Mouse (Mus musculus) limb, embryonic 10.5 days (tissue): Measurements from ENCODE around the gene Mus81. TPM values are rescaled to one million over a fixed set of nuclear protein-coding genes. Genes with fewer than 3 reads are reported as not detected.

Experiments used
- DNase-seq: peaks from one replicate; pipeline ENCODE4 v3.0.0-alpha.2; 2017; ENCODE audit warnings: low spot score
- H3K27ac ChIP-seq: fragments of 300-500 bp; sonication (generic); 2 replicates; pipeline ENCODE4 v1.5.1; 2016; ENCODE audit warnings: mild to moderate bottlenecking
- H3K27me3 ChIP-seq: fragments of 300-500 bp; sonication (generic); 2 replicates; pipeline ENCODE4 v1.6.1; 2016; ENCODE audit warnings: low read depth, mild to moderate bottlenecking; ENCODE audit not compliant: poor library complexity, severe bottlenecking
- H3K36me3 ChIP-seq: fragments of 300-500 bp; sonication (generic); 2 replicates; pipeline ENCODE4 v1.6.1; 2016; ENCODE audit warnings: mild to moderate bottlenecking, moderate library complexity
- H3K4me1 ChIP-seq: fragments of 300-500 bp; sonication (generic); 2 replicates; pipeline ENCODE4 v1.6.1; 2016
- H3K4me3 ChIP-seq: fragments of 300-500 bp; sonication (generic); 2 replicates; pipeline ENCODE4 v1.5.1; 2016; ENCODE audit warnings: mild to moderate bottlenecking, moderate library complexity
- H3K9me3 ChIP-seq: fragments of 300-500 bp; sonication (generic); replicated peaks from 2 replicates; pipeline ENCODE4 v1.6.1; 2016; ENCODE audit warnings: mild to moderate bottlenecking
- WGBS: fragments of 180-500 bp; shearing (Covaris S2); methylation state at CpG from one replicate; pipeline ENCODE4 v1.1.7; 2016; 5-methylcytosine and 5-hydroxymethylcytosine counted together
- polyA plus RNA-seq: library from polyadenylated mRNA; unstranded; fragments of >200 nt; fragmentation: Nextera tagmentation; extraction: Ambion mirVana; gene quantifications from 2 replicates; pipeline ENCODE4 v1.2.1, GENCODE M21; 2016

Mus81 gene
- polyA plus RNA-seq, 1 experiment from 2014 or later = 40.4 TPM

DNA sequence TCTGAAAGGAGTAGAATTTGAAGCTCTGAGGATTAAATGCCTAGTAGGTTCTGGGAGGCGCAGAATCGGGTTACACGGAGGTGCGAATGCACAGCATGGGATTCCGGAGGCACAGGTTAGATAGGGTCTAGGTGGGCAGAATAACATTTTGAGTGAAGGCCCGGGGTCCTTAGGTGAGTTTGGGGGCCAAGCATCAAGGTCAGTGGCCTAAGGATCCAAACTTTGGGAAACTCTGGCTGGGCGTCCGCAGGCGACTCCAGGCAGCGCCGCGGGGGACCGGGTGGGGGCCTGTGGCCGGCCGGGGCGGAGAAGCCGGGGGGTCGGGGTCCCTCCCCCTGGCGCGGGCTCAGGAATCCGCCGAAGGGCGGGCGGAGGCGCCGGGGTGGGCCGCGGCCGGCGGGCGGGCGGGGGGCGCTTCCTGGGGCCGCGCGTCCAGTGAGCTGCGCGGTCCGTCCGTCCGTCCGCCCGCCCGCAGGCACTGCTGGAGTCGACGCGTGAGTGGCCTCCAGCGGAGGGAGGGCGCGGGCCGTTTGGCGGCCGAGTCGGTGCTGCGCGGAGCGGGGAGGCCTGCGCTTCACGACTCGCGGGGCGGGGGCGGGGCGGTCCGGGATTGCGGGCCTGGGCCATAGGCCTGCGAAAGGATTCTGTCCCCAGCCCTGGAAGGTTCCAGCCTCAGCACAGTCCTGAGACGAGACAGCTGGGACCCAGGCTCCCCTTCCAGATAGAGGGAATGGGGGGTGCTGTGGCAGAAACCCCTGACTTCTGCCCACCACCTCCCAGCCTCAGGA lies 13.7 kb downstream of the Mus81 start:
- Histone ChIP-seq H3K27me3 (no peaks in the 10 kb centered on the region), H3K36me3 (peaks cover 40% of the 10 kb centered on the region), H3K9me3 (no peaks in the 10 kb centered on the region), H3K27ac (peak overlapping the region; percentile 97), H3K4me3 (peak overlapping the region; percentile 83), H3K4me1 (peaks cover 38% of the 10 kb centered on the region)
- peak; percentile 68 for DNase-seq
- WGBS = 1% methylated on average over 68 of the region's 68 CpGs

DNA sequence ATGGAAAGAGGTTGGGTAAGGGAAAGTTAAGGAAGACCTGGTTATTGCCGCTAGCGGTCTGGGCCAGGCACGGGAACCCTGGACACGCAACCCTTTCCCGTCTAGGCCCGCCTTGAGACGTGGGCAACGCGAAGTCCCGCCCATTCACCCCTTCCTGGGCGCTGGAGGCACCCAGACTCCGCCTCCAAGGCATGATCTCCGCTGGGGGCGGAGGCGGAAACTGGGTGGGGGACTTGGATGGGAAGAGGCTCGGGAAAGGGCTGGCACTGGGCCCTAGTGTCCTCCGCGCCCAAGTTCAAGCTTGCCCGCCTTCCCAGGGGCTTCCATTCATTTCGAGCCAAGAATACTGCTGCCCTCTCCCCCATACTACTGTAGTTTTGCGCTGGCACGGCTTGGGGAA lies 14.5 kb downstream of the Mus81 start, which contains the start of gene Efemp2:
Gene Efemp2 (plus strand): TSS at position 235 of the 400 bp plus-strand sequence.
- WGBS = under 1% methylated on average over 22 of the region's 22 CpGs
- Histone ChIP-seq H3K4me1 (peaks cover 38% of the 10 kb centered on the region), H3K4me3 (peak within 1 kb of the TSS; percentile 83), H3K27ac (peak within 1 kb of the TSS; percentile 97), H3K27me3 (no peaks in the 10 kb centered on the region), H3K9me3 (no peaks in the 10 kb centered on the region), H3K36me3 (peaks cover 33% of the 10 kb centered on the region)
- peak; percentile 76 for DNase-seq

DNA sequence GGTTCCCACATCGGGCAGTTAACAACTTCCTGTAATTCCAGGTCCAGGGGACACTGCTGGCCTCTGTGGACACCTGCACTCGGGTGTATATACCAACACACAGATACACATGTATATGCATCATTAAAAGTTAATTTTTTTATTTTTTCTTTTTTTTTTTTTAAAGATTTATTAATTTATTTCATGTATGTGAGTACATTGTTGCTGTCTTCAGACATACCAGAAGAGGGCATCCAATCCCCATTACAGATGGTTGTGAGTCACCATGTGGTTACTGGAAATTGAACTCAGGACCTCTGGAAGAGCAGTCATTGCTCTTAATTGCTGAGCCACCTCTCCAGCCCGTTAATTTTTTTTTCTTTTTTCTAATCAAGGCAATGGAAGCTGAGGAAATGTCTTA lies 15.3 kb downstream of the Mus81 start:
- H3K36me3 ChIP-seq = peaks cover 29% of the 10 kb centered on the region
- WGBS = 80% methylated on average over 3 of the region's 3 CpGs
- no peaks in the 10 kb centered on the region for H3K9me3 ChIP-seq
- H3K4me3 ChIP-seq = 0 out of 2 replicates have a peak overlapping the region, but pooled peaks have one; percentile 83
- no peaks in the 10 kb centered on the region for H3K27me3 ChIP-seq
- no peak for DNase-seq
- H3K4me1 ChIP-seq = peaks cover 38% of the 10 kb centered on the region
- H3K27ac ChIP-seq = no peak overlapping the region

DNA sequence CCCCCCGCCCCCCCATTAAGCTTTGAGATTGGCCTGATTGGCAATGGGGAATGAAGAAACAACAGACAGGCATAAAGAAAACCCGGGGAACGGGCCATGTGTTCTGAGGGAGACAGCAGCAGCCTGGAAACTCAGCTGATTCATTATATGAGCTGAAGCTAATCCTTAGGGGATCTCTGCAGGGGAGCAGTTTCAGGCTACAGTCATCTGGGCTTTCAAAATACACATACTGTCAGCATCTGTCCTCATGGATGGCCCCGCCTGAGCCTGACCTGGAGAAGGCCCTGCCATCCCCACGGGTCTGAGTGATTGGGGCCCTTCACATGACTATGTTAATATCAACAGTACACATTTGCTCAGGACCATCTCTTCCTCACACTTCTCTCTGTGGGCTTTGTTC lies 16.4 kb downstream of the Mus81 start:
- Histone ChIP-seq H3K9me3 (no peaks in the 10 kb centered on the region), H3K27me3 (no peaks in the 10 kb centered on the region), H3K4me3 (no peak overlapping the region), H3K36me3 (peaks cover 29% of the 10 kb centered on the region), H3K27ac (no peak overlapping the region), H3K4me1 (peaks cover 35% of the 10 kb centered on the region)
- DNase-seq = no peak
- WGBS = 64% methylated on average over 5 of the region's 5 CpGs

DNA sequence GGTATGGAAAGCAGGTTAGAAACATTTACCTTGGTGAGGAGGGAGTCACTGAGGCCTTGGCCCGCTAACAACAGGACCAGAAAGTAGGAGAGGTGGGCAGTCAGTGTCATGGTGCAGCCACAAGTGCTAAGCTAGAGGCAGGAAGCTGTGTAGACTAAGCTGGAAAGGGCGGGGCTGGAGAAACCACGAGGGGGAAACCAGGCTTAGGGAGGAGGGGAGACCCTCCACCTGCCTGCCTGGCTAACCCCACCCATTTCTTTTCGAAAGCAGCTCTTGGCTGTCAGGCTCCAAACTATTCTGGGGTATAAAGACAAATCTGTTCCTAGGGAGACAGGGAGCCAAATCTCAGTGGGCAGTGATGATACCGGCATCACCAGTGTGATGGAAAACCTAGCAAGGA lies 19.8 kb downstream of the Mus81 start, which contains the start of gene Ctsw:
Gene Ctsw (minus strand): TSS at position 134 of the 400 bp plus-strand sequence.
- H3K27me3 ChIP-seq = no peaks in the 10 kb centered on the region
- no peak within 1 kb of the TSS for H3K4me3 ChIP-seq
- H3K4me1 ChIP-seq = peaks cover 13% of the 10 kb centered on the region
- no peaks in the 10 kb centered on the region for H3K9me3 ChIP-seq
- no peak within 1 kb of the TSS for H3K27ac ChIP-seq
- DNase-seq = no peak
- peaks cover 50% of the 10 kb centered on the region for H3K36me3 ChIP-seq
- WGBS = 60% methylated on average over 5 of the region's 5 CpGs

DNA sequence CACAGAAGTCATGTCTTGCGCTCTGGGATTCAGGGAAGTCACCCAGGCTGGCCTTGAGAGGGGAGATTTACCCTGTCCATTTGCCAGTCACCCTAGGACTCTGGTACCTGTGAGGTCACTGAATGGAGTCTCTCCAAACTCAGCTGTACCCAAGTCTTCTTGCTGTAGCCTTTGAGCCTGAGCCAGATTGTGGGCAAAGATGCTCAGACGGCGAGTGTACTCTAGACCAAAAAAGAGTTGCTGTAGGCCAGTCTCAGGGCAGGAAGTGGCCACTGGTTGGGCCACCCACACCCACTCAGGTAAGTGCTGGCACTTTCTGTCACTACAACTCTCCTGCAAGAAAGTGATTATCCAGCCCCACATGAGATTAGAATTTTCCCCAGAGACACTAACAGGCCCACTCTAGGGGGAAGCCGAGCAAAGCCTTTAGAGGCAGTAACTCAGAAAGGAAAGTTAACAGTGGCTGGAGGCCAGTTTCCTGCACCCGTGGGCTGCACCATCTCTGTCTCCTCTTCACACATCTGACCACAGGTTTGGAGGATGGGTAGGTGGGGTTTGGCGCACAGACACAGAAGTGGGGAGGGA lies 21.2 kb downstream of the Mus81 start:
- H3K4me1 ChIP-seq = peaks cover 9% of the 10 kb centered on the region
- no peak overlapping the region for H3K4me3 ChIP-seq
- no peak overlapping the region for H3K27ac ChIP-seq
- WGBS = 95% methylated on average over 6 of the region's 6 CpGs
- peaks cover 64% of the 10 kb centered on the region for H3K36me3 ChIP-seq
- no peaks in the 10 kb centered on the region for H3K9me3 ChIP-seq
- DNase-seq = no peak
- H3K27me3 ChIP-seq = no peaks in the 10 kb centered on the region

DNA sequence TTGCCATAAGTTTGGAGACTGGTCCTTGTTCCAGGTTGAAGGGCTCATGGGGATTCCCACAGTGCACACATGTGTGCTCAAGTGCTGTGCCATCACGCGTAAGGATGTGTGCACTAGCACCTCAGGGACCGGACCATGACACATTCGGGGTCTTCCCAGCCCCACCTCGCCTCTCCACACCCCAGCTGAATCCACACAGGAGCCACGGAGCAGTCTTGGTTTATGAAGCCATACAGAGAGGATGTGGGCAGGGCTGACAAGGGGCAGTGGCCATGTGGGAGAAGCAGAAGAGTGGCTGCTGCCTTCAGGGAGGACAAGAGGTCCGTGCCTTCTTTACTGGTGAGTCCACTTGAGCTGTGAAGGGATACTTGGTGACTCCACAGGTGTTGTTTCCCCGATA lies 23.2 kb downstream of the Mus81 start:
- Histone ChIP-seq H3K36me3 (peaks cover 70% of the 10 kb centered on the region), H3K9me3 (no peaks in the 10 kb centered on the region), H3K4me1 (peaks cover 23% of the 10 kb centered on the region), H3K27me3 (no peaks in the 10 kb centered on the region), H3K4me3 (no peak overlapping the region), H3K27ac (no peak overlapping the region)
- DNase-seq = no peak
- 94% methylated on average over 8 of the region's 8 CpGs for WGBS

DNA sequence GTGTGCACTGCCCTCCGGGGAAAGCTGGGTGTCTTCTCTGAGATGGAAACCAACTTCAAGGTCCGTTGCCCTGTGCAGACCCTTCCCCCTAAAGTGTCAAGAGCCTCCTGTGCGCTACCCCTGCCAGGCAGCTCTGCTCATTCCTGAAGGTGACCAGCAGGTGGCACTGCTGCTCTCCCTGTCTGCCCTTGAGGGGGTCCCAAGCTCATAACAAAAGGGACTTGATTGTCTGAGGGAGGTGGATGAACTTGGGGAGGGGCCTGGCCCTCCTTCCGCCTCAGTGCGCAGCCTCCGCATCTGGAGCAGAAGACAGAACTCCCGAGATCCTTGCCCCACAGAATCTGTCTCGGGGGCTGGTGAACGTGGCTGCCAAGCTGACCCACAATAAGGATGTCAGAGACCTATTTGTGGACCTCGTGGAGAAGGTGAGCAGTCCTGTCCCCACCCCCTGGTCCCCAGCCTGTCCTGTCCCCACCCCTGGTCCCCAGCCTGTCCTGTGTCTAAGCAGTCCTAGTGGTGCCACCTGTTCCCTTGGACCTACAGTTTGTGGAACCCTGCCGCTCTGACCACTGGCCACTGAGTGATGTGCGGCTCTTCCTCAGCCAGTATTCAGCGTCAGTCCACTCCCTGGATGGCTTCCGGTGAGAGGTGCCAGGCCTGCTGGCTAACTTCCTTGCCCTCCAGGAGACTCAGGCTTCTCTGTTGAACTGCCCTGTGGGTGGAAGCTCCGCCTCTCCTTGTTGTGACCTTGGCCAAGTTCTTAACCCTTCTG lies 24.2 kb downstream of the Mus81 start:
- peaks cover 70% of the 10 kb centered on the region for H3K36me3 ChIP-seq
- H3K27ac ChIP-seq = peak overlapping the region; percentile 87
- WGBS = 64% methylated on average over 15 of the region's 15 CpGs
- peaks cover 5% of the 10 kb centered on the region for H3K27me3 ChIP-seq
- no peaks in the 10 kb centered on the region for H3K9me3 ChIP-seq
- peak; percentile 84 for DNase-seq
- peaks cover 25% of the 10 kb centered on the region for H3K4me1 ChIP-seq
- peak overlapping the region; percentile 35 for H3K4me3 ChIP-seq

DNA sequence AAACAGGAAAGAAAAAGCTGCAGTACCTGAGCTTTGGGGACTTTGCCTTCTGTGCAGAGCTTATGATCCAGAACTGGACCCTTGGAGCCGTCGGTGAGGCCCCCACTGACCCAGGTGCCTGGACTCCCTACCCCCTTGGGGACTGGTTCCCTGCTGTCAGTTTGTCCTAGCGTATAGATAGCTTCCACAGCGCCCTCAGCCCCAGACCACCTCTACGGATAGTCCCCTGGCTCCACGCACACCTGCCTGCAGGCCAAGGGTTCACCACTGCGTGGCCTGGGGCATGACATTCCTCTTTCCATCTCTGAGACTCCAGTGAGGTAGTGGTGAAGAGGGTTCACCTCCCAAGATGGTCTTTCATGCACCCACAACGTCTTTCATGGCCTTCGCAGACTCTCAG lies 25.0 kb downstream of the Mus81 start:
- no peak for DNase-seq
- WGBS = 89% methylated on average over 9 of the region's 9 CpGs
- H3K36me3 ChIP-seq = peaks cover 68% of the 10 kb centered on the region
- peaks cover 25% of the 10 kb centered on the region for H3K4me1 ChIP-seq
- H3K27ac ChIP-seq = no peak overlapping the region
- H3K4me3 ChIP-seq = peak overlapping the region; percentile 35; the same call in 1 of the 2 replicates
- peaks cover 11% of the 10 kb centered on the region for H3K27me3 ChIP-seq
- H3K9me3 ChIP-seq = no peaks in the 10 kb centered on the region

DNA sequence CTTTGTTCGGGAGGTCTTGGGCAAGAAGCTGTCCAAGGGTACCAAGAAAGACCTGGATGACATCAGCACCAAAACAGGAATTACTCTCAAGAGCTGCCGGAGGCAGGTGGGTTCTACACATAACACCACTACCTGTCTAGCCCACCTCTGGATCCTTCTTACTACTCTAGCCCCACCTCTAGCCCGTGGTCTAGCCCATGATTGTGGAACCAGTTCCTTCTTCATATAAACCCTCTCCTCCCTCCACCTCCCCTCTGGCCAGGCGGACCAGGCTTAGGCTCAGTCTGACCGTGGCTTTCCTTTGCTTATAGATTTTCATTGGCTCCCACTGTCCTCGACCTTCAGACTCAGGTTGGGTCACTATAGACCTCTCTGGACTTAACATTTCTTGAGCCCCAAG lies 26.8 kb downstream of the Mus81 start:
- no peak overlapping the region for H3K27ac ChIP-seq
- peaks cover 11% of the 10 kb centered on the region for H3K27me3 ChIP-seq
- DNase-seq = no peak
- H3K9me3 ChIP-seq = no peaks in the 10 kb centered on the region
- H3K36me3 ChIP-seq = peaks cover 50% of the 10 kb centered on the region
- H3K4me1 ChIP-seq = peaks cover 43% of the 10 kb centered on the region
- H3K4me3 ChIP-seq = peak overlapping the region; percentile 85
- 91% methylated on average over 6 of the region's 6 CpGs for WGBS

DNA sequence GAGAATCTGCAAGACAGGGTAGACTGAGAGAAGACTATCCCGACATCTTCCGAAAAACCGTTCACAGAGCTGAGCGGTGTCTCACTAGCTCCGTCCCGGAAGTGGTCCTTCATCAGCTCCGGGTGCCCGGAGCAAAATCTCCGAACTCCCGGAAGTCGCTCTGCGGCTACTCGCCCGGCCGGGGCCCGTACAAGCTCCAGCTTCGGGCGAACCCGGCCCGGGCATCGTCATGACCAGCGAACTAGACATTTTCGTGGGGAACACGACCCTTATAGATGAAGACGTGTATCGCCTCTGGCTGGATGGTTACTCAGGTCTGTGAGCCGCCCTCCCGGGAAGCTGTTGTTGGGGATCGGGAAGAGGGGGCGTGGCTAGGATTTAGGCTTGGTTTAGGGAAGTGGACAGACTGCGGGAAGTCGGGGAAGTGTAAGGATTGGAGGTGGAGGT lies 27.7 kb downstream of the Mus81 start, which contains the start of gene Fibp:
Gene Fibp (plus strand): TSS at position 151 of the 447 bp plus-strand sequence.
- peak within 1 kb of the TSS; percentile 89 for H3K27ac ChIP-seq
- peak within 1 kb of the TSS; percentile 85 for H3K4me3 ChIP-seq
- H3K9me3 ChIP-seq = no peaks in the 10 kb centered on the region
- peak; percentile 97 for DNase-seq
- peaks cover 11% of the 10 kb centered on the region for H3K27me3 ChIP-seq
- WGBS = under 1% methylated on average over 32 of the region's 32 CpGs
- H3K4me1 ChIP-seq = peaks cover 53% of the 10 kb centered on the region
- H3K36me3 ChIP-seq = peaks cover 44% of the 10 kb centered on the region

DNA sequence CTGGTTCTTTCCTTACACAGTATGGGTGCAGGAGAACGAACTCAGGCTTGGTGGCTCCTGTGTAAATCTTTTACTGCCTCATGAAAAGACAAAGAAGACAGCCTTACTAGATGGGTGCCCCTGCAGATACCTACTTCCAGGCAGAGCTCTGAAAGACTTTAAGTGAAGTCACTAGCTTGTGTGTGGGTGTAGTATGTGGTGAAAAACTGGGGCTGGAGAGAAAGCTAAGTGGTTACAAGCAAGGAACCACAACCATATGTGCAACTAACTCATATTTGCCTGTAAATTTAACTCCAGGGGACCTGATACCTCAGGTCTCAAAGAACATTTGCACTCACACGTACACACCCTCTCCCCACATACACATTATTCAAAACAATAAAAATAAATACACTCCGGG lies 28.3 kb downstream of the Mus81 start:
- Histone ChIP-seq H3K9me3 (no peaks in the 10 kb centered on the region), H3K27me3 (peaks cover 11% of the 10 kb centered on the region), H3K4me1 (peaks cover 58% of the 10 kb centered on the region), H3K4me3 (peak overlapping the region; percentile 85), H3K36me3 (peaks cover 44% of the 10 kb centered on the region), H3K27ac (peak overlapping the region; percentile 89)
- WGBS = 27% methylated on average over 3 of the region's 3 CpGs
- DNase-seq = no peak
